Mouse (Mus musculus): Measurements from ENCODE around the gene Poldip2.
"Not testable (repeated sequence)": the region's sequence is repeated elsewhere in the genome, so short reads cannot be mapped to it uniquely, and the experiment has no call there.

Poldip2 gene

DNA sequence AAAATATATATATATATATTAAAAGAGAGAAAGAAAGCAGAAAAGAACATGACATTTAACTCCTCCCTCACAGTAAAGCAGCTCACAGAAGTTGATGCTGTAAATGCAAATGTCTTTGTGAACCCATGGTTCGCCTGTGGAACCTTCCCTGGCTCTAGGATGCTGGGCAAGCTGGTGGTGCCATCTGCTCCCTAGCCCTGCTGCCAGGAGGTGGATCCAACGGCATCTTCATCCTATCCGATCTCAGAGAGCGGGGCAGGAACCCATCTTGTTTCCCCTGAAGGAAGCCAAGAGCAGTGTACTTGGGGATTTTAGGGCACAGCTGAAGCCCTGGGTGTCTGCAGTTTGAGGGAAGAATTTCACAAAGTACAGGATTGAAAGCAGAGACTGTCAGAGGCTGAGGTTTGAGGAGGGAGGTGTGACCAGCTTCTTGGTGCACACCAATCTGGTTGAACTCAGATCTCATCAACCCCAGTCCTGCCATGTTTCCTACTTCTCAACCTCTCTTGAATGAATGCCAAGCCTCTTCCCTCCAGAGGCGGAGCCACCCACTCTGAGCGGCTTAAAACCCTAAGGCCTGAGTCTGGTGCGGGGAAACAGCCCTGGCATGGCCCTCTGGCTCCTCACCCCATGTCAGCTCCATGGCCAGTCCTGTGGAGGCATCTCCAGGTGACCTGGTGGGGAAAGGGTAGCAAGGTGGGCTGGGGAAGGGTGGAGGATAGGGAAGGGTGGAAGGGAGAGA is 8.9 kb upstream of the Poldip2 start, which contains the start of gene Sebox:
Gene Sebox (plus strand): TSS at position 539 of the 742 bp plus-strand sequence.
- DNase-seq: peak; percentile 29

GRCm38 (mm10) chr11:78505430-78505829 is 6.6 kb upstream of the Poldip2 start:
- DNase-seq: no peak

- no peak for DNase-seq
These were observed 2.8 kb upstream of the Poldip2 start for GRCm38 (mm10) chr11:78509148-78509547.

GRCm38 (mm10) chr11:78513106-78513790 is 1.3 kb downstream of the Poldip2 start:
- no peak for DNase-seq

DNA sequence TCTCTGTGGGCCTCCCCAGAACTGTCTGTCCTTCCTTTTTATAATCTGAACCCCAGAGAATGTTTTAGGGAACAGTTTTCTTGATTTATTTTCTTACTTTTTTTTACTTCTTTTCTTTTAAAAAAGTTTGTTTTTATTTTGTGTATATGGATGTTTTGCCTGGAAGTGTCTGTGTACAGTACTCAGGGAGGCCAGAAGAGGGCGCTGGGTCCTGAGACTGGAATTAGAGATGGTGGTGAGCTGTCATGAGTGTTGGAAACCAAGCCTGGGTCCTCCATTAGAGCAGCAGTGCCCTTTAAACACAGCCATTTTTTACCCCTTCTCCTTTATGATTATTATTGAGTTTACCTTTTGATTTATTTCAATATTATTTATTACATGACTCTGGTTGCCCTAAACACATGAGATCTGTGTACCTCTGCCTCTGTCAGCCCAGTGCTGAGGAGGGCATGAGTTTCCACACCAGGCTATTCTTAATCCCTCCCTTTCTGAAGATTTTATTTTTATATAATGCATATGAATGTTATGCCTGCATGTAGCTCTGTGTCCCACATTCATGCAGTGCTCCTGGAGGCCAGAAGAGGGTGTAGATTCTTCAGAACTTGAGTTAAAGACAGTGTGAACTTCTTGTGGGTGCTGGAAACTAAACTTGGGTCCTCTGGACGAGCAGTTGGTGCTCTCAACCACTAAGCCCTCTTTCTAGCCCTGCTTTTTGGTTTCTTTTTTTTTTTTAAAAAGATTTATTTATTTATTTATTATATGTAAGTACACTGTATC is 3.7 kb downstream of the Poldip2 start:
- no peak for DNase-seq

GRCm38 (mm10) chr11:78518931-78519330 is 6.9 kb downstream of the Poldip2 start:
- no peak for DNase-seq

DNA sequence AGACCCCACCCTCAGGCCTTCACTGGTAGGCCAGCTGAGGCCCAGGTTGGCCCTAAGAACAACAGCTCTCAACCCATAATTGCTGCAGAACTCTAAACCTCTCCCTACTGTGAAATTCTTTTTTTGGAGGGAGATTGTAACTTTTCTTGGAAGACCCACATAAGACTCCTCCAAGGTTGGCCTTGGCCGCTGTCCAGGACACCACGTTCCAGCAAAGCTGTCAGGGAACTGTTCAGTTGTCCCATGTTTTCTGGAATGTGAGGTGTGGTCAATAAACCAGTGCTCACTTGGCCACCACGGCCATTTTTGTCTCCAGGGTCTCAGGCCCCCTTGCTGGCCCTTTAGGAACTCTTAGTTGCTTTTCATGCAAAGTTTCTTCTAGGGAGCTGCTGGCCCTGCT is 9.9 kb downstream of the Poldip2 start:
- DNase-seq: no peak

- DNase-seq: no peak
These were observed 10.5 kb downstream of the Poldip2 start for GRCm38 (mm10) chr11:78522481-78522997.

DNA sequence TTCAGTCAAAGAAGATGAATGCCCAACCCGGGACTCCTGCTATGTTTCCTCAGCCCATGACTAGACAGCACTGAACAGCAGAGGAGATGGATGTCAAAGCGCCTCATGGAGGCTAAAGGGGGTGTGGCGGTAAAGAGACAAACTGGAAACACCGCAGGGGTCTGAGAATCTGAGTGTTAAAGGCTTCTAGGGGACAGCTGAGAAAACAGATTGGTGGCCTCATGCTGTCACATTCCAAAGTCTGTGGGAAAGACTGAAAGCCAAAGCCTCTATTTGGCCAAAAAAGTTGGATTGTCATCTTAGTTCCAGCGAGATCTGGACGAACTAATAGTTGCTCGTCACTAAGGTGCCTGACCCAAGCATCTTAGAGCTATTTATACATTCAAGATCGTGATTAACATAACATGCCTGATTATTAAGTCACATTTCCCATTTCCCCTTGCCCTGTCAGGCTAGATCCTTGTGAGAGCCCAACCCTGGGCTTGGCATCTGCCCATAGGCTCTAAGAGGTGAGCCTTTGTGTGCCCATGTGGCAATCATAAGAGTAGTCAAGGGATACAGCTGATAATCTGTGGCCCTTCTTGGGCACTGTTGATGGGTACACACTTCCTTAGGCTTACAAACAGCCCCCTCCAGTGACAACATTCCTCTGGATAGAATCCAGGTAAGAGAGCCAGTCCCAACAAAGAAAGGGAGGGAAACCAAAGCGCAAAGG is 11.4 kb downstream of the Poldip2 start:
- DNase-seq: no peak

DNA sequence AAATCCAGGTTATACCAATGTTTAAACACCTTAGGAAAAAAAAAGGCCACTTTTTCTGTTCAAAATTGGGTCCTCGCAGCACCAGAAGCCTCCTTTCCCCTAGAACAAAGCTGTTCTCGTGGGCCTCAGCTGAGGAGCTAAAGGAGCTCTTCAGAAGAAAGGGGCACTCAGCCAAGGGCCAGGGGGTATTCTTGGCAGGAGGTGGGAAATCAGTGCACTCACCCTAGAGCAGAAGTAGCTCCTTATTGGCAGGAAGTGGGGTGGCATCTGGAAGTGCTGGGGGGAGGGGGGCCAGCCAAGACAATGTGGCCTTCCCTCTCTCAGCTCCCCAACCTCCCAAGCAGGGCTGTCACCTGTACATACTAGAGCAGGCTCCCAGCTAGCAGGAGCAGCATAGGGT is 12.8 kb downstream of the Poldip2 start:
- no peak for DNase-seq

DNA sequence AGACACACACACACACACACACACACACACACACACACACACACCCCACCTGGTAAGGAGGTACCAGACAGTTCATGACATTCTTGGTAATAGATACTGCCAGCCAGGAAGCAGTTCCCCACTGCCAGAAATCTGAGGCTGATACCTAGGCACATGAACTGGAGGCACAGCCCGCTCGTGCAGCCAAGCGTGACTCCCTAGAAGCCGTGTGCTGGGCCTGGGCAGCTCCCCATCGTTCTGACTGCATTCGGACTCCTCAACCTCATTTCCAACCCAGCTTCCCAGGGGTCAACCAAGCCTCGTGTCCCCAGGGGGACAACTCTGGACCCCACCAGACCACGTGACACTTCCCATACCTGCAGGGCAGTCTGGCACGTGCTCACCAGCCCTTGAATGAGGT is 16.7 kb downstream of the Poldip2 start:
- no peak for DNase-seq

DNA sequence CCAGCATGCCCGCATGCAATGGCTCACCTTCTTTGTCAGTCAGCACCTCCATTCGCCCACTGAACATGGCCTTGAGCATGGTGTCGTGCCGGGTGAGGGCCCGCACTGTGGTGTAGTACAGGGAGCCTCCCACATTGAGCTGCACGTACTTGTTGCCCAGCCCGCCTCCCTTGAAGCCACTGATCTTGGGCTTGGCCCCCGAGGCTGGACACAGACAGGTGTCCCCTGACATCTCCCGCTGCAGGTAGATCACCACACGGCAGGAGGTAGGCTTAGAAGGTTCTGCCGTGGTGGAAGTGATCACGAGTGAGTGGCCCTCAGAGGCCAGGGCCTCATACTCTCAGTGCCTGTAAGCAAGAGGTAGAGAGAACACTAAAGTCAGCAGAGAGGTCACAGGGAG is 18.0 kb downstream of the Poldip2 start:
- no peak for DNase-seq

- no peak for DNase-seq
These were observed 19.1 kb downstream of the Poldip2 start for GRCm38 (mm10) chr11:78531046-78531445.

DNA sequence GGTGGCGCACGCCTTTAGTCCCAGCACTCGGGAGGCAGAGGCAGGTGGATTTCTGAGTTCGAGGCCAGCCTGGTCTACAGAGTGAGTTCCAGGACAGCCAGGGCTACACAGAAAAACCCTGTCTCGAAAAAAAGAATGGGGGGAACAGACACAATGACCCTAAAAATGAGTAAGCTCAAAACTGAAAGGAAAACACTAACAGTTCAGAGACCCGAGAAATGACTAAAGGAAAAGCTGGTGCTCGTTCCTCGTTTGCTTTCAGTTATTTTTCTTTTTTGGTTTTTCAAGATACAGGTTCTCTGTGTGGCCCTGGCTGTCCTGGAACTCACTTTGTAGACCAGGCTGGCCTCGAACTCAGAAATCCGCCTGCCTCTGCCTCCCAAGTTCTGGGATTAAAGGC is 19.5 kb downstream of the Poldip2 start:
- not testable (repeated sequence) for DNase-seq

- DNase-seq: no peak
These were observed 22.5 kb downstream of the Poldip2 start for GRCm38 (mm10) chr11:78534516-78534915.

DNA sequence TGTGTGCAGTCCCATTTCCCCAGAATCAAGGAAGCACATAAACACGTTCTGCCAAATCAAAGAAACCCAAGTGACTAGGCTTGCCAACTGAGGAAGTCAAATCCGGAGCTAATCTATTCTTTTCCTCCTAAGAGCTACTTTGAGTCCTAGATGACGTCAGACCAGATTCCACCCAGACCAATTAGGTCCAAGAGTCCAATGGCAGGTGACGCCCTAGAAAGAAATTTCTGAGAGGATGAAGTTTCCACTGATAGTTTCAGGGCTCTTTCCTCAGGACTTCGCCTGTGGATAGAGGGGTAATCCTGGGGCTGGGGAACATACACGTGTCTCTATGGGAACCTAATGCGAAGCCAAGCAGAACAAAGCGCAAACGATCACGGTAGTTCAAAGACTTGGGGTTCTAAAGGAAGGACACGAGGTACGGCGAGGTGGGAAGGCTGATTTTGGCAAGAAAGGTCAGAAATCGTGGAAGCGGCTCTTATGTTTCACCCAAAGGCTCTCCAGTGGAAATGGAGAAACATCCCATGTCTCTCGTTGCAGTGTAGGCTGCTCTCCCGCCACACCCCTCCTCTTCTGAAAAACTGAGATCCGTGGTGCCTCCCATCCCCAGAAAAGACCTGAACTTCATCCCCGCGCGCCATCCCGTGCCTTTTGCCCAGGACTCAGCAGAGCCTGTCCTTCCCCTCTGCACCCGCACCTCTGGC is 23.5 kb downstream of the Poldip2 start:
- DNase-seq: no peak

DNA sequence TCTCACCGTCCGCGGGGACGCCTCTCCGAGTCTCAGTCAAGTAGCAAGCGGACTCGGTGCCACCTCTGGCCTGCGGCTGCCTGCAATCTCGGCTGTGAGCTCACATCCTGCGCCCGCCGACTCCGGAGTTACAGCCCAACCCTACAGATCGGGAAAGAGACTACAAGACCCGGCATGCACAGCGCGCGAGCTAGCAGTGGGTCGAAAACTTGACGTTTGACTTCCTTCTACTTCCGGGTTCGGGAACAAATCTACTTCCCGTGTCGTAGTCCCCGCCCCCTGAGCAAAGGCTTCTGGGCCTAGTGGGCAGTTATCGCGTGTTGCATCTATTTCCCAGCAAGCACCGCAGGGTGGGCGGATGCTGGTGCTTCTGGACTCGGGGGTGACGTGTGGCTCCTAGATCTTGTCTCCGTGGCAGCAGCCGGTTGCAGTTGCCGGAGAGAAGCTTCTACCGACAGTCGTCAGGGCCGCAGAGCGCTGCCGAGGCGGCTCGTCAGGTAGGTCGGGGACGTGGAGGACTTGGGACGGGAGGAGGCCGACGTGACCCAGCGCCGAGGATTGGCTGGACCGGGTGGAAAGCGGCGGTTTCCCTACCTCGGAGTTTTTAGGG is 24.2 kb downstream of the Poldip2 start, which contains the start of the genes Tnfaip1 and Ift20:
Gene Tnfaip1 (minus strand): TSS at position 253 of the 610 bp plus-strand sequence.
Gene Ift20 (plus strand): TSS at position 282 of the 610 bp plus-strand sequence.
- DNase-seq: peak; percentile 99

- DNase-seq: no peak
These were observed 24.7 kb downstream of the Poldip2 start for GRCm38 (mm10) chr11:78536690-78537084.

DNA sequence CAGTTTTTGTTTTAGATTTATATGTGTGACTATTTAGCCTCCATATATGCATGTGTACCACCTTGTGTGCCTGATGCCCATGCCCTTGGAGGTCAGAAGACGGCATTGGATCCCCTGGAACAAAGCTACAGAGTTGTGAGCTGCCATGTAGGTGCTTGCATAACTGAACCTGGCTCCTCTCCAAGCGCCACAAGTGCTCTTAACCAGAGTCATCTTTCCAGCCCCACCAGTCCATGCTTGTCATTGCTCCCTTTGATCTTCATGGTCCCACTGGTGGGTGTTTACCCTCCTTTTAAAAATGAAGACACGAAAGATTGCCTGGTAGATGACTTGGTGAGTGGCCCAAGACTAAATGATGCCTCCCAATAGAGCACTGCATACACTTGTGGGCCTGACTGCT is 28.4 kb downstream of the Poldip2 start:
- no peak for DNase-seq

DNA sequence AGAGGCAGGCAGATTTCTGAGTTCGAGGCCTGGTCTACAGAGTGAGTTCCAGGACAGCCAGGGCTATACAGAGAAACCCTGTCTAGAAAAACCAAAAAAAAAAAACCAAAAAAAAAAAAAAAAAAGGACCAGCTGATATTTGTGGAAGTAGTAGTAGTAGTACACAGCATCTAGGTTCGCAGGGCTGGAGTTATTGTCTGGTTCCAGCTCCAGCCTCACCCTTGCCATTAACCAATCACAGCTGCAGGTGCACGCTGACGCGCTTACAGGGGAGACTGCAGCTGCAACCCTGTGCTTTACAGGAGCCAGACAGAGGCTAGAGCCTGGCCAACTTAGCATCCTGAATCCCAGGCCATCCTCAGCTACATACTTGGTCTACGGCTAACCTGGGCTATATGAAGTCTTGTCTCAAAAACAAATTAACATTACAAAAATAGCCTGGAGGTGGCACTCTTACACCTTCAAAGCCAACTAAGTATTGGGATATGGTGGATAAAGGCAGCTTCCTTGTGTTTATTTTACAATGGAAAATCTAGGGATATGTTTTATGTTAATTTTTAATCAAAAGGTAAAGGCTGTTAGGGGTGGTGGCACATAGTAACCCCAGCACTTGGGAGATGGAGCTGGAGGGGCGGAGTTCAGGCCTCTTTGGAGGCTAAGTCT is 32.6 kb downstream of the Poldip2 start:
- DNase-seq: no peak

DNA sequence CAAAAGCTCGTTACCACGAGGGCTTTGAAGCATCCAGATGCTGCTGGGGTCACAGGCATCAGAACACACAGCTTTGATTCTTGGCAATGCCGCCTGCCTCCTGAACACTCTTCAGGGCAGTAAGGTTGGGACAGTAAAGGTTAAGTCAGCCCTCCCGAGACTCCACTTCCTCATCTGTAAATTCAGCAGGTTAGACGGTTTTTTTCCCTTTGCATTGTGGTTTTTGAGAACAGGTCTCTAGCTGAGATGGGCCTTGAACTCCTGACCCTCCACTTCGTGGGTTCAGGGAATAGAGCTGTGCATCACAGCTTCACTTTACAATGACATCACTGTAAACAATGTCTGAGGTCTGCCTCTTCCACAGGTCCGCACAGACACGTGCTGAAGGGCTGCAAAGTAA is 33.2 kb downstream of the Poldip2 start:
- DNase-seq: no peak

Data from right cerebral cortex, adult 18-20 months (tissue).